Mouse (Mus musculus) left cerebral cortex, postnatal 10 days (tissue): ENCODE measurements around the gene Rad51b. TPM values are rescaled to one million over a fixed set of nuclear protein-coding genes. Genes with fewer than 3 reads are reported as not detected.

ENCODE experiments used
- DNase-seq, 2 experiments: peaks; one replicate each; pipeline ENCODE4 v3.0.0; 2021 to 2022; ENCODE audit warnings: low spot score in 2 of 2, mixed read lengths in 1 of 2; ENCODE audit errors: extremely low spot score in 1 of 2
- intact Hi-C: fragments of 180-260 bp; cut with DNase I; formaldehyde crosslinking; loops from one replicate; pipeline ENCODE4 v1.15.1; 2025
- total RNA-seq, 2 experiments: library from RNA; stranded (reverse); gene quantifications; 2 replicates each; pipeline ENCODE4 v1.2.3; 2021

Rad51b gene
- total RNA-seq, 2 experiments from 2014 or later = 0.43 to 0.71 TPM

GRCm38 (mm10) chr12:79812422-79812821 is 515.3 kb downstream of the Rad51b start:
- intact Hi-C loops = no loop called here
- DNase-seq = no peak

DNA sequence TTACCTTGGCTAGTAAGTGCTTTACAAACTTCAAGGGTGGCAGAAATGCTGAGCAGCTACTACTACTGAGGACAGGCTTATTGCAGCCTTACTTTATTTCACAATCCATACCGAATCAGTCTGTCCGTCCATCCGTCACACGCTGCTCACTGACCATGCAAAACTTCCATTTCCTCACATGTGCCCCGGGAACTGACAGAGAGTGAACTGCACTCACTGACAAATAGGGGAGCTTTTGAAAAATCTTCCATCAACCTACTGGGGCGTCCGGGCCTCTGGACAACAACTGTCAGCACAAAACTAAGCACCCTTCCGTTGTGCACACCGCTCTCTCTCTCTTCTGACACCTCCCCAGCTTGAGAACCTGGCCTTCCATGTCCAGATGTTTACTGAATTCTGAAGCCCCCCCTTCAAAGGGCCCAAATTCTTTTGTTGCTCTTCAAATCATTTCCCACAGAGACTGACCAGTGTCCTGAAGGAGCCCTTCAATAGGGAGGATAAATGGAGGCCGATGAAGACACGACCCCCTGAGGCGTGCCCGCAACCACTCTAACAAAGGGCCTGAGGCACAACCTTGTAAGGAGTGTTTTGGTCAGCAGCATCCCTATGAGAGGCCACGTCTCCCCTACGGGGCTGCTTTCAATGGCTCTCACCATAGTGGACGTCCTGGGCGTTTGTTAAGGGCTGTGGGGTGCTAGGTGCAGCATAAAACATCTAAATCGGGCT is 515.9 kb downstream of the Rad51b start:
- intact Hi-C loops = no loop called here

GRCm38 (mm10) chr12:79813566-79814305 is 516.7 kb downstream of the Rad51b start:
- intact Hi-C loops = no loop called here

More for the DNA sequence above, 515.9 kb downstream of the Rad51b start:
- DNase-seq = no peak

GRCm38 (mm10) chr12:79814312-79815091 is 517.4 kb downstream of the Rad51b start:
- intact Hi-C loops = no loop called here
- no peak for DNase-seq

More at GRCm38 (mm10) chr12:79813566-79814305, 516.7 kb downstream of the Rad51b start:
- no peak for DNase-seq

GRCm38 (mm10) chr12:79816241-79816640 is 519.2 kb downstream of the Rad51b start:
- no peak for DNase-seq
- intact Hi-C loops = no loop called here

DNA sequence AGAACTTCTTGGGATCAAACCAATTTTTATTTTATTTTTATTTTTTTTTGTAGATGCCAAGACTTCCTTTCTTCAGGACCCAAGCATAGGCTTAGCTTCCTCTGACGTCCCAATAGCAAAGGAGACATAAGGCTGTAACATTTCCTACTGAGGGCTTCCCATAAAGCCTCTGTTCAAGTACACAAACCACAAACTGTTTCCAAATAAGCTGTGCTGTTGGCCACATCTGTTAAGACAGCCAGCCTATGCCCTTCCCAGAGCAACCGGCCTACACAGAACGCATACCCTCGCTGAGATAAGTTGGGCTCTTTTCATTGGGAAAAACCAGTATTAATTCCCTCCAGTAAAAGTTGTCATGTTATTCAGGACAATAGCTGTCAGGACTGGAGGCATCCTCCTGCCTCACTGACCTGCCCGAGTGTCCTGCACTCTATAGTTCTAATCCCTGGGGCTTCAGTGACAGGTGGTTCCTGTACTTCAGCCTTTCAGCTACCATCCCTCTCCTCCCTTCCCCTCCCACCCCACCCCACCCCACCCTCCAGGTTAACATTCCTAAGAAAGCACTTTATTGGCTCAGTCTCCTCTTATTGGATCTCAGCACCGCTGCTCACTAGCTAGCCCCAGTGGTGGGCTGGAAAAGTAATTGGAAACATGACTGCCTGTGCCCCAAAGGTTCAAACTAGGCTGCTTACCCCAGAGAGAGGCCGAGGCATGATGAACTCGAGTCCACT is 523.3 kb downstream of the Rad51b start:
- intact Hi-C loops = no loop called here
- DNase-seq = no peak

DNA sequence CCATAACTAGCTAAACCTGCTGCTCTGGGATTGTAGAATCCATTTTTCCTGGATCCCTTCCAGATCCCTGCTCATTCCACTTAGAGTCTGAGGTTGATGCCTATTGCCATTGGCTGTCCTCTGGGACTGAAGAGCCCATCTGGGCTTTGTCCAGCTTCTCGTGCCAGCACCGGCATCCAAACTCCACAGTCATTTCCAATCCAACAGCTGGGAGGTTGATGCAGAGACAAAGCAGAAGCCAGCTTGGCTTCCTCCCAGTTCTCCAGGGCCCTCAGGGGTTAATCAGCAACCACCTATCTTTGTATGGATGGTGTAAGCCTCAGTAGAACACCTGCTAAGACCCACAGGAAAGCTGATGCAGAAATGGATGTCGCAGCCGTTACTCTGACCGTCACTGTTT is 524.8 kb downstream of the Rad51b start:
- intact Hi-C loops = no loop called here

DNA sequence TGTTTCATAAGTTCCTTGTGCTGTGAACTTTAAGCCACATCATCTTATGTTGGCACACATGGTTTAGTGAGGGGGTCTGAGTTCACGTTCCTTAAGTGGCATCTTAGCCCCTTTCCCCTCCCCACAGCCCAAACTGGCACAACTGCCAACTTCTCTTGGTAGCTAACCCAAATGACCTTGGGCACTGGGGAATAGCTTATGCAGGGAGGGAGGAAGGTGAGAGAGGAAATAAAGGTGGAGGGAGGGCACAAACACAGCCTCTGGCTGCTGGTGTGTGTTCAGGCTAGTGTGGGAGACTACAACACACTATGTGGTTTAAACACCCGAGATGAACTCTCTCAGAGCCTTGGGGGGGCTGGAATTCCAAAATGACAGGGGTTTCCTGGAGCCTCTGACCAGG is 525.3 kb downstream of the Rad51b start:
- no peak for DNase-seq
- intact Hi-C loops = no loop called here

More for the DNA sequence above, 524.8 kb downstream of the Rad51b start:
- DNase-seq = no peak

- intact Hi-C loops = no loop called here
Measured at GRCm38 (mm10) chr12:79825922-79826321, 528.8 kb downstream of the Rad51b start.

DNA sequence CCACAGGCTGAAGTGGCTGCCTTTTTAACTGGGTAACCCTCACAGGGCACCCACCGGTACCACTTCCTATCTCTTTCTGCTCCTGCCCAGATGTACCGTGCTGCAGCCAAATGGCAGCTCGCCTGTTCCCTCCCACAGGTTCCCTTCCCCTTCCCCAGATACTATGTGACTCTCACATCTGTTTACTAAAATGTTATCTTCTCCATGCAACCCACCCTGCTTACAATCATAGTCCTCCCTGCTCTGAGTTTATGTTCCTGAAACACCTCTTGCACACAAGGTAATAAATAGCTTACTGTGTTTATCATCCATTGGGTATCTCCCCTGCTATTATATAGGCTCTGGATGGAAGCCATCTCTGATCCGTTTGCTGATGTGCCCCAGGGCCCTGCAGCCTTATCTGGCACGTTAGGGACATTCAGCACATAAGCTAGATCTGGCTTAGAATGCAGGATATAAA is 530.2 kb downstream of the Rad51b start:
- no peak for DNase-seq

More at GRCm38 (mm10) chr12:79825922-79826321, 528.8 kb downstream of the Rad51b start:
- no peak for DNase-seq

DNA sequence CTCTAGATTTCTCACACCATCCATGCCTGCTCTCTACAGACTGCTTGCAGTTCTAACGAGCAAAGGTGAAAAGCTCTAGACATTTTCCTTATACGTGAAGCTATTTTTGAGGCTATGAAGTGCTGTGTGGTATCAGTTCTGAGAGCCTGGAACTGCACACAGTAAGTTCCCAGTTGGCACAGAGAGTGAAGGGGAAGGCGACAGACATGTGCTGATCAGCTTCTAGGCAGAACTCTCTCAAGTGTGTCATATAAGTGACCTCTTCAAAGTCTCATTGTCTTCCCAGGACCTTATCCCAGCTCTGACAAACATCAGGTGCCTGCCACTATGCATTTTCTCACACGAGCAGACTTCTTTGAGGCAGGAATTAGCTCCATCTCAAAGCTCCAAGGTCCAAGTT is 530.7 kb downstream of the Rad51b start:
- DNase-seq = no peak
- intact Hi-C loops = no loop called here

More for the DNA sequence above, 530.2 kb downstream of the Rad51b start:
- intact Hi-C loops = no loop called here

DNA sequence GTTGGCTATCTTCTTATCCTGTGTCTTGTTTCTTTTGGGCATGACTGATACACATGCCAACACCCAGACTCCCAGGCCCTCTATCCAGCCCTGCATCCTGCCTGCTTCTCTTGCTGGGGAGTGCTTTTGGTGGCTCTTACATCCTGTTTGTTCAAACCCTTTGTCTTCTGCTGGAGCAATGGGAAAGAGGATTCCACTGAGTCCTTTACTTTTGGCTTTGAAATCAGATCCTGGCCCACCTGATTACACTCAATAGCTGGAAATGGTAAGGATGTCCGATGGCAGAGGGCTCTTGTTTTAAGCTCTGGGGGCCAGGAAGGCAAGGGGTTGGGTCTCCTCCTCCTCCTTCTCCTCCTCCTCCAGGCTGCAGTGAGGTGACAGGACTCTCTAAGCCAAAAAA is 533.6 kb downstream of the Rad51b start:
- no peak for DNase-seq
- intact Hi-C loops = no loop called here

DNA sequence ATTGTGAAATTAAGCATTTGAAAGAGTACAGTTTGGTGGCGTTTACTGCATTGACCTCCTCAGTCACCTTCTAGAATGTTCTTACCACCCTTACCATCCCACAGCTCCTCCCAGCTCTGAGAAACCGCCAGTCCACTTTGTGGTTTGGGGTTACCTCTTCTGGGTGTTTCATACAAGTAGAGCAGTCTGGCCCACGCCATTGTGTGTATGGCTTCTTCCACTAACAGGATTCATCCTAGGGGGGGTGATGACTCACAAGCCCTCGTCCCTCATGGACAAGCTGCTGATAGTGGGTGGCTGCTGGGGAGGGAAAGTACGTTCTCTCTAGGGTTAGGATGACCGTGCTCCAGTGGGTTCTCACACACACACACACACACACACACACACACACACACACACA is 535.5 kb downstream of the Rad51b start:
- DNase-seq = no peak
- intact Hi-C loops = no loop called here

GRCm38 (mm10) chr12:79835521-79835920 is 538.4 kb downstream of the Rad51b start:
- intact Hi-C loops = no loop called here
- no peak for DNase-seq

DNA sequence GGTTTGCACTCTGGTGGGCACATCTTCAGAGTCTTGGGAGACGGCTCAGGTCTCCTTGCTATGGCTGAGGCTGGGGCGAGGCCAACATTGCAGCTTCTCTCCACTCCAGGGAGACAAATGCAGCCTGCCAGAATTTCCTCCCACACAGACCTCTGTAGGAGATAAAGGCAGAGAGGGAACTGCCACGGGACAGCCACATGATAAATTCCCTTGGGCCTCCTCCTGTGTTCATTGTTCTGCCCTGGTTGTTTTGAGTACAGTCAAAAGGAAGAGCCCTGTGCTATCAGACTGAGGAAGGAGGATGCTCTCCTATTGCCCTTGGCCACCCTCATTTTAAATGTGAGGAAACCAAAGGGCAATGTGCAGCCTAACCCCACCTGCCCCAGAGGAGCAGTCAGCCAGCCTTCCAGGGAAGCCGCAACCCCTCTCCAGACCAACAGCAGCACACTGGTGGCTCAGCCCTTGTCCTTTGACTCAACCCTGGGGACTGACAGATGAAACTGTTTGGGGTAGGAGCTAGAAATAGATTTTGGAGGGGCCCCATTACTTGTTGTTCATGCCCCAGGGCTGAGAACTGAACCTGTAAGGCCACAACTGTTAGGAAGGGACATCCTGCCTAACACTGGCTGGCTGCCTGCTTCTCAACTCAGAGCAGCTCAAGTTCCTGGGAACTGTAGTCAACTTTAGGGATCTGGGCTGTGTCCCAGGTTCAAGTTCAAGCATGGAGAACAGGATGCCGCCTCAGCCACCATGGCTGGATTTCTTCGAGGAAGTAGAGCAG is 541.3 kb downstream of the Rad51b start:
- DNase-seq = peak in 1 of 2 experiments; percentile 81
- intact Hi-C loops = no loop called here

GRCm38 (mm10) chr12:79839096-79839941 is 542.2 kb downstream of the Rad51b start:
- intact Hi-C loops = no loop called here
- no peak for DNase-seq

DNA sequence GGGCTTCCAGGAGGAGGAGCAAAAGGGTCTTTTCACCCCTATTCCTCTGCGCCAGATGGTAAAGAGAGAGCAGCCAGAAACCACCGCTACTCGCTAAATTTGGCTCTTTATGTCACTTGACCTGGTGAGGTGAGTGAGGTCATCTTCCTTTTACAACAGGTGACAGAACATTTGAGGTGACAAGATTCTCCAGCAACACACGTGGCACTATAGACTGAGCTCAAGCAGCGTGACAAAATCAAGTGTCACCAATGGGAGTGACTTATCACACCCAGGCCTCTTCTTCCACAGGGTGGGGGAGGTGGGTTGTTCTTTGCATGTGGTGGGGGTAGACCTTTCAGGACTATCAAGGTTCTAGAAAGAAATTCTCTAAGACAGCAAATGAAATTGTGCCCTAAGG is 543.4 kb downstream of the Rad51b start:
- intact Hi-C loops = no loop called here
- DNase-seq = no peak
